Mouse (Mus musculus) neural tube, embryonic 14.5 days (tissue): ENCODE results near the gene Cuedc1. TPM values are rescaled to one million over a fixed set of nuclear protein-coding genes. Genes with fewer than 3 reads are reported as not detected.
A peak's percentile ranks its signal among the peaks of the same experiment; 100 is the strongest.

Source experiments
- ATAC-seq: fragments of 200-750 bp; cut with Nextera tagmentation; 2 replicates; pipeline ENCODE4 v1.8.0; 2017; ENCODE audit warnings: low read depth, mild to moderate bottlenecking, moderate TSS enrichment, moderate library complexity
- H3K27ac ChIP-seq: fragments of 300-500 bp; sonication (generic); 2 replicates; pipeline ENCODE4 v1.5.1; 2014; ENCODE audit warnings: low read depth, mild to moderate bottlenecking, control low read depth, low read length, moderate library complexity, mixed read lengths
- H3K27me3 ChIP-seq: fragments of 300-500 bp; sonication (generic); 2 replicates; pipeline ENCODE4 v1.6.1; 2014; ENCODE audit warnings: low read length; ENCODE audit not compliant: control insufficient read depth, insufficient read depth
- H3K36me3 ChIP-seq: fragments of 300-500 bp; sonication (generic); 2 replicates; pipeline ENCODE4 v1.6.1; 2014; ENCODE audit warnings: low read length, mixed read lengths; ENCODE audit not compliant: control insufficient read depth, insufficient read depth
- H3K4me1 ChIP-seq: fragments of 300-500 bp; sonication (generic); 2 replicates; pipeline ENCODE4 v1.6.1; 2014; ENCODE audit warnings: low read length; ENCODE audit not compliant: control insufficient read depth, insufficient read depth
- H3K4me2 ChIP-seq: fragments of 300-500 bp; sonication (generic); 2 replicates; pipeline ENCODE4 v1.6.1; 2014; ENCODE audit warnings: mild to moderate bottlenecking, low read depth, low read length, control low read depth
- H3K4me3 ChIP-seq: fragments of 300-500 bp; sonication (generic); 2 replicates; pipeline ENCODE4 v1.5.1; 2014; ENCODE audit warnings: low read depth, low read length, control low read depth, mixed read lengths
- H3K9ac ChIP-seq: fragments of 300-500 bp; sonication (generic); replicated peaks from 2 replicates; pipeline ENCODE4 v1.6.1; 2014; ENCODE audit warnings: low read depth, mild to moderate bottlenecking, control low read depth, low read length, mixed read lengths
- H3K9me3 ChIP-seq: fragments of 300-500 bp; sonication (generic); 2 replicates; pipeline ENCODE4 v1.6.1; 2016; ENCODE audit warnings: low read length; ENCODE audit not compliant: control insufficient read depth
- WGBS: fragments of 180-500 bp; shearing (Covaris S2); extraction: QIAGEN DNeasy Blood & Tissue Kit; methylation state at CpG from one replicate; pipeline ENCODE4 v1.1.7; 2014; 5-methylcytosine and 5-hydroxymethylcytosine counted together
- polyA plus RNA-seq: library from polyadenylated mRNA; unstranded; fragments of >200 nt; fragmentation: Nextera tagmentation; extraction: Ambion mirVana; gene quantifications from 2 replicates; pipeline ENCODE4 v1.2.1, GENCODE M21; 2014

Gene Cuedc1
- polyA plus RNA-seq, 1 experiment from 2014 or later, result 38.3 TPM

DNA sequence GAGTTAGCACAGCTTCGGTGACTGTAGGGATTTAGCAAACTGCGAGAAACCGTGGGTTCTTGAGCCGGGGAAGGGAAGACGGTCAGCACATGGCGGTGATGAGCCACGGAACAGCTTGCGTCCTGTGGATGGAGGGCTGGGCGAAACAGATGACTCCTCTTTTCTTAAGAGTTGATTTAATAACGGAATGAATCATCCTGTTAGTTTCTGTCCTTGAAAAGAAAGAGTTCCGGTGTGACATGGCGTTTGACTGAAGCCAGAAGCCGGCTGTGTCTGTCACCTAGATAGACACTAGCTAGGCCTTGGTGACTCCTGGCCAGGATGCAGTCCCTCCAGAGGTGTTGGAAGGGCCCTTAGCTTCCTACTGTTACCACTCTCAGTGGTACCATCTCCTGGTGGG is 14.2 kb downstream of the Cuedc1 start:
- no peak for ATAC-seq
- no peak overlapping the region for H3K27ac ChIP-seq
- no peaks in the 10 kb centered on the region for H3K9me3 ChIP-seq
- H3K4me1 ChIP-seq, result peaks cover 20% of the 10 kb centered on the region
- H3K36me3 ChIP-seq, result no peaks in the 10 kb centered on the region
- H3K4me3 ChIP-seq, result no peak overlapping the region
- H3K4me2 ChIP-seq, result no peak overlapping the region
- 41% methylated on average over 13 of the region's 13 CpGs for WGBS
- H3K9ac ChIP-seq, result no peak overlapping the region
- no peaks in the 10 kb centered on the region for H3K27me3 ChIP-seq

DNA sequence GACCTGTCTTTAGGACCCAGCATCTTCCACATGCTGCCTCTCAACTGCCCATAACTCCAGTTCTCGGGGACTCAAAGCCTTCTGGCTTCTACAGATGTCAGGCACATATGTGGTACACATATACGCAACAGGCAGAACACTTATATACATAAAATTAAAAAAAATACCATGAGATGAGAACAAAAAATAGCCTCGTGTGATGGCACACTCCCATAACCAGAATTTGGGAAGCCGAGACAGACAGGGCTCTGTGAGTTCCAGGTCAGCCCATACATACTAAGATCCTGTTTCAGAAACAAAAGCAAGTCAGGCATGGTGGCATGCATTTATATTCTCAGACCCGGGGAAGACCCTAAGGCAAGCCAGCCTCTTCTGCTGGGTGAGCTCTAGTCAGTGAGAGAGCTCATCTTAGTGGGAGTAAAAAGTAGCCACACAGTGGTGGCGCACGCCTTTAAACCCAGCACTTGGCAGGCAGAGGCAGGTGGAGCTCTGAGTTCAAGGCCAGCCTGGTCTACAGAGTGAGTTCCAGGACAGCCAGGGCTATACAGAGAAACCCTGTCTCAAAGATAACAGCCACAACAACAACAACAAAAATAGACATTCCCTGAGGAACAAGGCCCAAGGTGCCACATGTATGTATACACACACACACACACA is 14.9 kb downstream of the Cuedc1 start:
- Histone ChIP-seq H3K9me3 (no peaks in the 10 kb centered on the region), H3K27ac (no peak overlapping the region), H3K4me2 (no peak overlapping the region), H3K9ac (no peak overlapping the region), H3K36me3 (no peaks in the 10 kb centered on the region), H3K4me1 (peaks cover 23% of the 10 kb centered on the region), H3K27me3 (no peaks in the 10 kb centered on the region), H3K4me3 (no peak overlapping the region)
- WGBS, result 72% methylated on average over 7 of the region's 7 CpGs
- ATAC-seq, result no peak

- Histone ChIP-seq H3K27ac (peak overlapping the region; percentile 44), H3K4me3 (no peak overlapping the region), H3K9me3 (no peaks in the 10 kb centered on the region), H3K27me3 (no peaks in the 10 kb centered on the region), H3K4me1 (peaks cover 32% of the 10 kb centered on the region), H3K9ac (no peak overlapping the region), H3K4me2 (no peak overlapping the region), H3K36me3 (no peaks in the 10 kb centered on the region)
- ATAC-seq, result no peak
- WGBS, result 41% methylated on average over 6 of the region's 6 CpGs
Observed at GRCm38 (mm10) chr11:88113543-88114271, 15.8 kb downstream of the Cuedc1 start.

DNA sequence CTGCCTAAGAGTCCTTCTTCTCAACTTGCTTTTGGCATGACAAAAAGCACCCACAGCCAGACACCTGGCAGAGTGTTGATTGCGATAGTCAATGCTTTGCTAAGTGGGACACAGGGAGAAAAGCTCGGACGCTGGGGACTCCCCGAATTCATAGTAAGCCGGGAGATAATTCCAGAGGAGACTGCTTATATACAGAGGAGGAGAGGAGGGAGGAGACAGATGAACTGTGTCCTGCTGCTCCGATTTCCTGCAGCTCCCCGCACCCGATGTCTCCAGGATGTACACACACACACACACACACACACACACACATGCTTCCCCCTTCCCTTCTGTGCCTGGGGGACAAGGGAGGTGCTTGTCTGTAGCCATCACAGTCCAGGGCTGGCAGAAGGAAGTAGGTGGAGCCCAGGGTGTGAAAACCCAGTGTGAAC is 17.0 kb downstream of the Cuedc1 start:
- 37% methylated on average over 7 of the region's 8 CpGs for WGBS

GRCm38 (mm10) chr11:88116568-88116967 is 18.7 kb downstream of the Cuedc1 start:
- no peaks in the 10 kb centered on the region for H3K36me3 ChIP-seq
- H3K27ac ChIP-seq, result no peak overlapping the region
- H3K9ac ChIP-seq, result no peak overlapping the region
- WGBS, result 82% methylated on average over 6 of the region's 6 CpGs
- H3K9me3 ChIP-seq, result no peaks in the 10 kb centered on the region
- H3K4me2 ChIP-seq, result no peak overlapping the region
- no peaks in the 10 kb centered on the region for H3K27me3 ChIP-seq
- no peak for ATAC-seq
- H3K4me1 ChIP-seq, result peaks cover 38% of the 10 kb centered on the region
- H3K4me3 ChIP-seq, result no peak overlapping the region

More for the DNA sequence above, 17.0 kb downstream of the Cuedc1 start:
- no peak overlapping the region for H3K4me2 ChIP-seq
- H3K9ac ChIP-seq, result 0 out of 2 replicates have a peak overlapping the region, but pooled peaks have one; percentile 7
- H3K4me1 ChIP-seq, result peaks cover 39% of the 10 kb centered on the region
- H3K27me3 ChIP-seq, result no peaks in the 10 kb centered on the region
- ATAC-seq, result no peak
- no peaks in the 10 kb centered on the region for H3K36me3 ChIP-seq
- no peaks in the 10 kb centered on the region for H3K9me3 ChIP-seq
- no peak overlapping the region for H3K4me3 ChIP-seq
- H3K27ac ChIP-seq, result peak overlapping the region; percentile 63

- Histone ChIP-seq H3K27ac (peak overlapping the region; percentile 91), H3K9me3 (no peaks in the 10 kb centered on the region), H3K4me3 (no peak overlapping the region), H3K4me2 (no peak overlapping the region), H3K27me3 (no peaks in the 10 kb centered on the region), H3K4me1 (peaks cover 41% of the 10 kb centered on the region), H3K9ac (no peak overlapping the region), H3K36me3 (no peaks in the 10 kb centered on the region)
- WGBS, result 66% methylated on average over 10 of the region's 10 CpGs
- no peak for ATAC-seq
Observed at GRCm38 (mm10) chr11:88117356-88118090, 19.7 kb downstream of the Cuedc1 start.

DNA sequence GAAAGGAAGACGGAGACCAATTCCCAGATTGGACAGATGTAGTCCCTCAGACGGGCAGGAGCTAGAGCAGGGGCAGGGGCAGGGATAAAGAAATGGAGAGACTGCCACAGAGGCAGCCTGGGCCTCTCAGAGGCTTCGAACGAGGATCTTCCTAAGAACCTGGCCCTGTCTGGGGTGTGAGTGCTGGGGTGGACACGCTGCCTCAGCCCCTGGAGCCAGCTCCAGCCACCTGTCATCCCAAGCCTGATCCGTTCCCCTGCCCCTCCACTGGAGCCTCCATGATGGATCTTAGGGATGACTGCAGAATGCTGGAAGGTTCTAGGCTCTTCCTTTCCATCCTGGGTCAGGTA is 20.2 kb downstream of the Cuedc1 start:
- 42% methylated on average over 6 of the region's 6 CpGs for WGBS
- no peaks in the 10 kb centered on the region for H3K9me3 ChIP-seq
- peak overlapping the region; percentile 91 for H3K27ac ChIP-seq
- no peak overlapping the region for H3K4me2 ChIP-seq
- no peak overlapping the region for H3K9ac ChIP-seq
- no peaks in the 10 kb centered on the region for H3K27me3 ChIP-seq
- no peak overlapping the region for H3K4me3 ChIP-seq
- no peaks in the 10 kb centered on the region for H3K36me3 ChIP-seq
- ATAC-seq, result no peak
- H3K4me1 ChIP-seq, result peaks cover 41% of the 10 kb centered on the region

GRCm38 (mm10) chr11:88118817-88119642 is 21.2 kb downstream of the Cuedc1 start:
- Histone ChIP-seq H3K4me2 (peak overlapping the region; percentile 18; the same call in 1 of the 2 replicates), H3K9me3 (no peaks in the 10 kb centered on the region), H3K27ac (peak overlapping the region; percentile 91), H3K27me3 (no peaks in the 10 kb centered on the region), H3K4me1 (peaks cover 35% of the 10 kb centered on the region), H3K9ac (peak overlapping the region; percentile 44), H3K36me3 (no peaks in the 10 kb centered on the region), H3K4me3 (no peak overlapping the region)
- 3% methylated on average over 8 of the region's 8 CpGs for WGBS
- ATAC-seq, result peak; percentile 90
